Mouse (Mus musculus) bone marrow macrophage, adult 2 months (primary cell): Measurements from ENCODE around the gene Alyref.

Experiments
- CTCF ChIP-seq: IDR thresholded peaks from 2 replicates; pipeline ENCODE4 v1.5.1; 2012; ENCODE audit warnings: low read depth, mild to moderate bottlenecking, low read length, moderate library complexity
- POLR2A ChIP-seq: IDR thresholded peaks from 2 replicates; pipeline ENCODE4 v1.6.1; 2012; ENCODE audit warnings: mild to moderate bottlenecking, low read depth, low read length, borderline replicate concordance

DNA sequence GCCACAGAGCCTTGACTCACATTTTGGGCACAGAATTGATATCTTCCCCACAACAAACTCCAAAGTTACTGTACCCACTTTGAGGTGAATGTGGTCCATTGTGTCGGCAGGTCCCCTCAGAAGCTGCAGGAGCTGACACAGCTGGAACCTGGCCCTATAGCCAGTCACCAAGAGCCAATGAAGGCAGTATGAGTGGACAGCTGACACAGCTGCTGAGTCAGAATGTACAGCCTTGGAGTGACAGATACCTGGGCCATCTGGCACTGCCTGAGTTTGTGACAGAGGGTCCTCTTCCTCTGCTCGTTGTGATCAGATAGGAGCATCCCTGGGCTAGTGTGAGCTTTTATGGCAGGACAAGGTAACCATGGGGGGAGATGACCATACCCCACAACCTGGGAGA lies 42.9 kb downstream of the Alyref start:
- no peak for TF ChIP-seq CTCF
- no peak for TF ChIP-seq POLR2A
